Mouse (Mus musculus): ENCODE results near the gene Olfr266. TPM values are rescaled to one million over a fixed set of nuclear protein-coding genes. Genes with fewer than 3 reads are reported as not detected.
A peak's percentile ranks its signal among the peaks of the same experiment; 100 is the strongest.

The Olfr266 gene
- total and polyA plus RNA-seq, 3 experiments: not detected

DNA sequence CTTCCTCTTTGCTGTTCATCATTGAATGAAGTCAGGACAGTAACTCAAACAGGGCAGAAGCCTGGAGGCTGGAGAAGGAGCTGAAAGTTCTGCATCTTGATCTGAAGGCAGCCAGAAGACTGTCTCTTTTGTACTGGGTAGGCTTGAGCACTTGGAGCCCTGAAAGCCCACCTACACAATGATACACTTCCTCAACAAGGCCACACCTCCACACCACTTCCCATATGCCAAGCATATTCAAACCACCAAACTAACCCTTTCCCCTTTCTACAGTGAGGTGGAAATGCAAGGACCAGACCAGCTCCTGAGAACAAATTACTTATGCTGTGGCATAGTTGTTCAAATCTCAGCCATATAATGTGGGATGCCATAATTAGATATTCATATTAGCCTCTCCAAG, 46.8 kb upstream of the Olfr266 start:
- Histone ChIP-seq H3K4me3 (replicated peaks in 1 of 3; ENCODE audit: low read depth in 2 of 3, low read length in 2 of 3, poor library complexity in 1 of 3) (no peak overlapping the region), H3K27me3 (replicated peaks) (no peaks in the 10 kb centered on the region), H3K4me2 (ENCODE audit: insufficient read depth, low read depth, poor library complexity, severe bottlenecking) (no peak overlapping the region), H3K79me2 (replicated peaks; ENCODE audit: control insufficient read depth, extremely low read depth, insufficient read depth, poor library complexity, severe bottlenecking) (no peaks in the 10 kb centered on the region), H3K9me3 (replicated peaks; ENCODE audit: low read length) (no peaks in the 10 kb centered on the region), H3K4me1 (ENCODE audit: control insufficient read depth in 1 of 2, insufficient read depth in 2 of 2) (peaks cover 4 to 30% of the 10 kb centered on the region in 2 experiments; a peak in 3 of 4 replicates), H3K9ac (ENCODE audit: insufficient read depth, low read depth) (no peak overlapping the region), H3K27ac (ENCODE audit: insufficient read depth, low read depth) (no peak overlapping the region), H3K36me3 (replicated peaks in 1 of 2; ENCODE audit: control insufficient read depth in 1 of 2, insufficient read depth in 1 of 2, low read length in 1 of 2) (no peaks in the 10 kb centered on the region)
- in situ Hi-C loops (cut with MboI; ENCODE audit: low pct_ligation_motif_present, low pct_unique_long_range_greater_than_20kb, low sequenced_read_pairs) (no loop called here), dilution Hi-C loops (cut with MboI; ENCODE audit: extremely low pct_ligation_motif_present, extremely low pct_unique_long_range_greater_than_20kb, low sequenced_read_pairs) (no loop called here)
- peak; percentile 20 for DNase-seq (ENCODE audit: extremely low read depth)
- no peak for TF ChIP-seq IRF4 (IDR thresholded peaks at IDR 0.05; ENCODE audit: low read depth, low read length)
- TF ChIP-seq MXI1 (IDR thresholded peaks at IDR 0.05; ENCODE audit: low read depth, low read length): no peak
- TF ChIP-seq RCOR1 (conservative IDR thresholded peaks at IDR 0.05; ENCODE audit: low read depth, low read length): no peak
- no peak for TF ChIP-seq CTCF (conservative IDR thresholded peaks at IDR 0.05 in 1 of 2, IDR thresholded peaks at IDR 0.05 in 1 of 2; ENCODE audit: low read depth in 2 of 2, low read length in 2 of 2)

DNA sequence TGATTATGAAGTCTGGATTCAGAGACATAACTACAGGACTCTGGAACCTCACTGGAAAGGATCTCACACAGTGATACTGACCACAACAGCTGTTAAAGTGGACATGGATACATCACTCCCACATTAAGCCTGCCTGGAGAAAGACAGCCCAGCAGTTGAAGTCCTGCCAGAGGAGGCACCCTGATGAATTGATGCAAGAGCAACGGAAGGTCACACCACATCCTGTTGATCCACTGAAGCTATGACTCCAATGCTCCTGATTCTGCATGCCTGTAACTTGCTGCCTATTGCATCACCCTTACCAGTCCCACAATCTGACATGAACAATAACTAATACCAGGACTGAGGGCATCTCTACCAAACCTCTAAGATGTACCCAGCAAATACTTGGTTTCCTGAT, 6.0 kb upstream of the Olfr266 start:
- in situ Hi-C loops (cut with MboI; ENCODE audit: low pct_ligation_motif_present, low pct_unique_long_range_greater_than_20kb, low sequenced_read_pairs) (no loop called here), dilution Hi-C loops (cut with MboI; ENCODE audit: extremely low pct_ligation_motif_present, extremely low pct_unique_long_range_greater_than_20kb, low sequenced_read_pairs) (no loop called here)
- Histone ChIP-seq H3K4me2 (ENCODE audit: insufficient read depth, low read depth, poor library complexity, severe bottlenecking) (no peak overlapping the region), H3K36me3 (replicated peaks in 1 of 2; ENCODE audit: control insufficient read depth in 1 of 2, insufficient read depth in 1 of 2, low read length in 1 of 2) (no peaks in the 10 kb centered on the region), H3K9ac (ENCODE audit: insufficient read depth, low read depth) (peak overlapping the region; percentile 41), H3K27me3 (replicated peaks) (no peaks in the 10 kb centered on the region), H3K4me3 (replicated peaks in 1 of 3; ENCODE audit: low read depth in 2 of 3, low read length in 2 of 3, poor library complexity in 1 of 3) (no peak overlapping the region), H3K4me1 (ENCODE audit: control insufficient read depth in 1 of 2, insufficient read depth in 2 of 2) (peaks cover 12 to 20% of the 10 kb centered on the region in 2 experiments), H3K9me3 (replicated peaks; ENCODE audit: low read length) (peaks cover 9% of the 10 kb centered on the region), H3K27ac (ENCODE audit: insufficient read depth, low read depth) (peak overlapping the region; percentile 22; the same call in 1 of the 2 replicates), H3K79me2 (replicated peaks; ENCODE audit: control insufficient read depth, extremely low read depth, insufficient read depth, poor library complexity, severe bottlenecking) (no peaks in the 10 kb centered on the region)
- no peak for TF ChIP-seq MAZ (IDR thresholded peaks at IDR 0.05; ENCODE audit: low read depth, low read length)
- TF ChIP-seq HCFC1 (IDR thresholded peaks at IDR 0.05; ENCODE audit: low read depth, low read length): no peak
- no peak for TF ChIP-seq IRF4 (IDR thresholded peaks at IDR 0.05; ENCODE audit: low read depth, low read length)
- no peak for TF ChIP-seq ETS1 (conservative IDR thresholded peaks at IDR 0.05; ENCODE audit: low read depth, low read length)
- TF ChIP-seq ZNF384 (IDR thresholded peaks at IDR 0.05; ENCODE audit: low read depth, low read length): no peak
- no peak for TF ChIP-seq TBP (conservative IDR thresholded peaks at IDR 0.05; ENCODE audit: low read depth, low read length)
- TF ChIP-seq POLR2AphosphoS2 (IDR thresholded peaks at IDR 0.05; ENCODE audit: low read depth, low read length): no peak
- TF ChIP-seq NELFE (IDR thresholded peaks at IDR 0.05; ENCODE audit: low read depth, low read length): no peak
- DNase-seq (ENCODE audit: extremely low read depth): peak; percentile 26

DNA sequence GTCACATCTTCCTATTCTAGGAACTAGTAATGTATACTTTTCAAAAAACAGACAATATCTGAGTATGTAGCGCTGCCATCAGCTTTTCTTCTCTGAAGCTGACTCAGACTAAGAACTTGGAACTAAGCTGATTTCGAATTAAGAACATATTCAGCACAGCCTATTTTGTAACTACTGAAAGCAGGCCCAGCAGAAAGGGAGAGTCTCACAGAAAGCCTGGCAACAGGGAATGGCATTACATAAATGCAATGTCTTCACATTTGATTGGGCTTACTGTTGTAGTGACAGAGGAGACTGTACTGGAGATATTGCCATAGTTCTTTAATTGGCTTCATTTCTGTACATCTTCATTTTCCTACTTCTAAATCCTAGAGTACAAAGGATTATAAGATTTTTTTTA, 8.4 kb downstream of the Olfr266 start:
- no peaks in the 10 kb centered on the region for H3K27me3 ChIP-seq (replicated peaks)

More for the DNA sequence above, 8.4 kb downstream of the Olfr266 start:
- no peak for DNase-seq (ENCODE audit: extremely low read depth)
- TF ChIP-seq JUN (IDR thresholded peaks at IDR 0.05; ENCODE audit: insufficient read depth, low read depth, low read length) (no peak), ZC3H11A (IDR thresholded peaks at IDR 0.05; ENCODE audit: low read depth, low read length) (no peak), TCF12 (IDR thresholded peaks at IDR 0.05; ENCODE audit: low read depth, low read length) (no peak), USF2 (conservative IDR thresholded peaks at IDR 0.05; ENCODE audit: low read depth, low read length) (no peak), GABPA (IDR thresholded peaks at IDR 0.05; ENCODE audit: insufficient replicate concordance, low read depth, low read length) (no peak), USF1 (IDR thresholded peaks at IDR 0.05; ENCODE audit: low read depth, low read length) (no peak), MXI1 (IDR thresholded peaks at IDR 0.05; ENCODE audit: low read depth, low read length) (no peak), UBTF (IDR thresholded peaks at IDR 0.05; ENCODE audit: low read depth, low read length) (no peak), ZNF384 (IDR thresholded peaks at IDR 0.05; ENCODE audit: low read depth, low read length) (no peak), POLR2A (IDR thresholded peaks at IDR 0.05; ENCODE audit: low read depth, low read length) (no peak), MYC (IDR thresholded peaks at IDR 0.05; ENCODE audit: low read depth, low read length) (no peak), JUND (conservative IDR thresholded peaks at IDR 0.05; ENCODE audit: low read depth, low read length) (no peak), RAD21 (IDR thresholded peaks at IDR 0.05; ENCODE audit: low read depth, low read length) (no peak), SMC3 (IDR thresholded peaks at IDR 0.05; ENCODE audit: low read depth, low read length) (no peak), IRF4 (IDR thresholded peaks at IDR 0.05; ENCODE audit: low read depth, low read length) (no peak), EP300 (IDR thresholded peaks at IDR 0.05; ENCODE audit: low read length) (no peak), CHD2 (IDR thresholded peaks at IDR 0.05; ENCODE audit: low read length) (no peak)
- Histone ChIP-seq H3K9me3 (replicated peaks; ENCODE audit: low read length) (no peaks in the 10 kb centered on the region), H3K79me2 (replicated peaks; ENCODE audit: control insufficient read depth, extremely low read depth, insufficient read depth, poor library complexity, severe bottlenecking) (no peaks in the 10 kb centered on the region), H3K4me1 (ENCODE audit: control insufficient read depth in 1 of 2, insufficient read depth in 2 of 2) (no peaks in the 10 kb centered on the region), H3K9ac (ENCODE audit: insufficient read depth, low read depth) (no peak overlapping the region), H3K27ac (ENCODE audit: insufficient read depth, low read depth) (no peak overlapping the region), H3K4me2 (ENCODE audit: insufficient read depth, low read depth, poor library complexity, severe bottlenecking) (no peak overlapping the region), H3K4me3 (replicated peaks in 1 of 3; ENCODE audit: low read depth in 2 of 3, low read length in 2 of 3, poor library complexity in 1 of 3) (no peak overlapping the region), H3K36me3 (replicated peaks in 1 of 2; ENCODE audit: control insufficient read depth in 1 of 2, insufficient read depth in 1 of 2, low read length in 1 of 2) (no peaks in the 10 kb centered on the region)
- in situ Hi-C loops (cut with MboI; ENCODE audit: low pct_ligation_motif_present, low pct_unique_long_range_greater_than_20kb, low sequenced_read_pairs): no loop called here
- dilution Hi-C loops (cut with MboI; ENCODE audit: extremely low pct_ligation_motif_present, extremely low pct_unique_long_range_greater_than_20kb, low sequenced_read_pairs): no loop called here
